Mouse (Mus musculus): ENCODE results near the gene Sncg. TPM values are rescaled to one million over a fixed set of nuclear protein-coding genes. Genes with fewer than 3 reads are reported as not detected.
"Not testable (repeated sequence)": the region's sequence is repeated elsewhere in the genome, so short reads cannot be mapped to it uniquely, and the experiment has no call there.

Sncg gene
- total and polyA plus RNA-seq, 3 experiments = 11.5 to 14.2 (median 12.9) TPM

DNA sequence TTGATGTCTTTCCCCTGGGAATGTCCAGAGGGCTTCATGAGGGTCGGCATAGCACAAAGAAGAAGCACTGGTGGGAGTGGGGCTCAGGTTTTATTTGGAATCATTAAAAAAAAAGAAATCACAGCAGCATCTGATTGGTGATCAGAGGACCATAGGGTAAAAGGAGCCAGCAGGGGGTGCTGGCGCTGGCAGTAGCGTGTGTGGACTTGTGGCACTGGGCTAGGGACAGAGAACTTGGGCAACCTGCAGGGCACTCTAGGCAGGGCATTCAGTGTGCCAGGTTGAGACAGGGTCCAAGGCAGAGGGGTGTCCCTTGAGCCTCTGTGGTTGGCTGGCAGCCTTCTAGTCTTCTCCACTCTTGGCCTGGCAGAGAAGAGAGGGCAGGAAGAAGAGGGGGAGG, 4.4 kb downstream of the Sncg start:
- no peak overlapping the region for H3K9ac ChIP-seq (ENCODE audit: low read depth, low read length)
- H3K4me1 ChIP-seq (ENCODE audit: control insufficient read depth, insufficient read depth, low read length) = peaks cover 1% of the 10 kb centered on the region; the same call in 1 of the 2 replicates
- H3K36me3 ChIP-seq (ENCODE audit: control insufficient read depth, insufficient read depth, low read length) = no peaks in the 10 kb centered on the region
- TF ChIP-seq CTCF (IDR thresholded peaks at IDR 0.05) (peak; percentile 47), EP300 (IDR thresholded peaks at IDR 0.05; ENCODE audit: insufficient read depth, low read depth, low read length) (no peak)
- H3K27ac ChIP-seq = no peak overlapping the region
- no peak overlapping the region for H3K4me3 ChIP-seq
- H3K79me2 ChIP-seq (replicated peaks; ENCODE audit: control insufficient read depth, insufficient read depth, low read length) = no peaks in the 10 kb centered on the region
- DNase-seq = no peak
- no peaks in the 10 kb centered on the region for H3K27me3 ChIP-seq (ENCODE audit: control insufficient read depth, insufficient read depth, low read length)
- 73% methylated on average over 3 of the region's 3 CpGs for WGBS
- intact Hi-C loops (cut with DNase I) = loop anchor here (5.0 kb wide), 1 partner anchor 197 kb away; no protein-coding TSS in a partner anchor

DNA sequence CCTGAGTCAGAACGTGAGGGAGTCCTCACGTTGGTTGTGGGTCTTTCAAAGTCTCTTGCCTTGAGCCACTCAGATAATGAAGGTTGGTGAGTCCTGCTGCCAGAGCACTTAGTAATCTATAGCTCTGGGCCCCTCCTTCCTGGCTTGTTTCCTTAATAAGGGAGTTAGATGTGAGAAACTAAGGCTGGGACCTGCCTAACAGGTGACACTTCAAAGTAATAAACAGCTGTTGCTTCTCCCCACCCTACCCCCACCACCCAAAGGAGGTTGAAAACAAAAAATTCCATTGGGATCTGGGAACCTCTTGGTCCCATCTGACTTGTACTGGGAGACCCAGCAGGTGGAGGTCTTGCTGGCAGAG, 9.5 kb downstream of the Sncg start:
- H3K4me1 ChIP-seq (ENCODE audit: control insufficient read depth, insufficient read depth, low read length) = peaks cover 5% of the 10 kb centered on the region
- no peak overlapping the region for H3K4me3 ChIP-seq
- intact Hi-C loops (cut with DNase I) = no loop called here
- H3K9ac ChIP-seq (ENCODE audit: low read depth, low read length) = no peak overlapping the region
- WGBS = 92% methylated on average over 2 of the region's 2 CpGs
- H3K27ac ChIP-seq = no peak overlapping the region
- H3K36me3 ChIP-seq (ENCODE audit: control insufficient read depth, insufficient read depth, low read length) = no peaks in the 10 kb centered on the region
- no peaks in the 10 kb centered on the region for H3K79me2 ChIP-seq (replicated peaks; ENCODE audit: control insufficient read depth, insufficient read depth, low read length)
- no peak for DNase-seq
- no peak for TF ChIP-seq POLR2A (IDR thresholded peaks at IDR 0.05; ENCODE audit: insufficient read depth, low read depth, low read length)
- no peak for TF ChIP-seq EP300 (IDR thresholded peaks at IDR 0.05; ENCODE audit: insufficient read depth, low read depth, low read length)
- no peak for TF ChIP-seq CTCF (IDR thresholded peaks at IDR 0.05)
- H3K27me3 ChIP-seq (ENCODE audit: control insufficient read depth, insufficient read depth, low read length) = no peaks in the 10 kb centered on the region

DNA sequence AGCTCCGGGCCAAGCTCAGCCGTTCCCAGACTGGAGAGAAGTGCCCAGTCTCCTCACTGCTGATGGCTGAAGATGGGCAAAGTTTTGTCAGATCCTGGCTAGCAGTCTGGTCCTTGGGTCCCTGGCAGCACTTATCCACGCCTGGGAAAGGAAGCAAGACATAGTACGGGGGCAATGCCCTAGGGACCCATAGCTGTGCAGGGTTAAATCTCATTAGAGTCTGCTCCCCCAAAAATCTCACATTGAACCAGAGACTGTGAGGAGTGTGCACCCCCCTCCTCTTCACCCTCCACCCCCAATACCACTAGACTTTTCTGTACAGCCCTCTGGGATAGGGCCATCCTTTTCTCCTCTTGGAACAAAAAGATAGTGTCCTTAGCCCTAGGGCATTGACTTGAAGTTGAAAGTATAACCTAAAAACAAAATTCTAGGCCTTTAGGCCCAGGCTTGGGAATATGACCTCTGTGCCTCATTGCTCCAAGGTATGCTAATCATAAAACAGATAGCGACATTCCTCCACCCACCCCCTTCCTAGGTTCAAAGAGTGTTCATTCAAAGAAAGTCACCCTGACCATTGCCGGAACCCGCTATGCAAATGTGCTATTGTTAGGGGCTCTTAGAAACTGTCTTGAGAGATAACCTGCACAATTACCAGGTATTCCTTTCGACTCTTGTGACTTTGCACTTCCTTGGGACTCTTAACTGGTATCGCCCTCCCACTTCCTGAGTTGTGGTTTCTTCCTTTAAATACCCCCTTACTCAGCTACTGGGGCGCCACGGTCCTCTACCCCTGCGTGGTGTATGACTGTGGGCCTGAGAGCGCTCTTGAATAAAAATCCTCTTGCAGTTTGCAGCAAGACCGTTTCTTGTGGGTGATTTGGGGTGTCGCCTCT, 10.1 kb downstream of the Sncg start:
- peak overlapping the region; percentile 62 for H3K4me3 ChIP-seq
- intact Hi-C loops (cut with DNase I) = not testable (repeated sequence)

DNA sequence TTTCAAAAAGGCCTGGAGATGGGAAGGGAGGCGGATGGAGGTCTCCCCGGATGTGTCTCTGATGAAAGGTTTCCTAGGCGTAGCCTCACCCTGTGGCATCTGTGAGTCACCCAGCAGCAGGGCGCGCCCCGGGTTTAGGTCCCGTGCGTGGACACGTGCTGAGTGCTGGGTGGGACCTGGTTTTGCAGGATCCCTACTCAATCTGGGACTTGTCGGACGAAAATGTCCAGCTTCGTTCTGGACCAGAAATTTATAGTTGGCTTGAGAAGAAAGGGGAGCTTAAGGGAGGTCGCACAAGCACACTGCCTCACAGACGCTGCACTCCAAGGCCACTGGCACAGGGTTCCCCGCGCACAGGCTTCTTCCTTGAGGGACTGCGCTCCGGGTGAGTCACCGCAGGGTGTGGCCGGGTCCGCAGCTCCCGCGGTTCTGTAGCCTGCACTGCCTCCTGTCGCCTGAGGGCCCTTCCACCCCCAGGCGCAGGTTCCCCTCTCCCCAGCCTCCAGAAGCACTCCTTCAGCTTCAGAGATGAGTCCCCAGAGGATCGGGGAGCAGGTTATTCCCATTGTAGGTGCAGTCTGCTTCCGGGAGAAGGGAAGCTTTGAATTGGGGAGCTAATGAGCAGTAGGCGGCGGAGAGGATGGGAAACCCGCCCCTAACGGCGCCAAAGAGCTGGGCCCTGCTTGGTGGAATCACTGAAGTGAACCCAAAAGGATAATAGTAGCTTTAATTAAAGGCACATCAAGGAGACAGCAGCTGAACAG, 10.9 kb downstream of the Sncg start:
- DNase-seq = peak; percentile 84 to 86
- 2% methylated on average over 32 of the region's 32 CpGs for WGBS
- Histone ChIP-seq H3K36me3 (ENCODE audit: control insufficient read depth, insufficient read depth, low read length) (no peaks in the 10 kb centered on the region), H3K27ac (peak overlapping the region; percentile 87), H3K4me1 (ENCODE audit: control insufficient read depth, insufficient read depth, low read length) (peaks cover 5% of the 10 kb centered on the region), H3K27me3 (ENCODE audit: control insufficient read depth, insufficient read depth, low read length) (no peaks in the 10 kb centered on the region), H3K79me2 (replicated peaks; ENCODE audit: control insufficient read depth, insufficient read depth, low read length) (no peaks in the 10 kb centered on the region), H3K9ac (ENCODE audit: low read depth, low read length) (peak overlapping the region; percentile 55), H3K4me3 (peak overlapping the region; percentile 62)
- TF ChIP-seq CTCF (IDR thresholded peaks at IDR 0.05) = peak; percentile 75
- peak; percentile 39; the same call in 1 of the 2 replicates for TF ChIP-seq EP300 (IDR thresholded peaks at IDR 0.05; ENCODE audit: insufficient read depth, low read depth, low read length)
- TF ChIP-seq POLR2A (IDR thresholded peaks at IDR 0.05; ENCODE audit: insufficient read depth, low read depth, low read length) = peak; percentile 72
- intact Hi-C loops (cut with DNase I) = loop anchor here (1.0 to 2.0 kb wide), 2 partner anchors 53 to 90 kb away; partner anchors contain the start of genes Glud1 and Shld2

More for the DNA sequence above, 10.1 kb downstream of the Sncg start:
- Histone ChIP-seq H3K9ac (ENCODE audit: low read depth, low read length) (peak overlapping the region; percentile 55), H3K27ac (peak overlapping the region; percentile 87)
- not testable (repeated sequence) for DNase-seq; H3K79me2 ChIP-seq (replicated peaks; ENCODE audit: control insufficient read depth, insufficient read depth, low read length); H3K36me3 ChIP-seq (ENCODE audit: control insufficient read depth, insufficient read depth, low read length); H3K4me1 ChIP-seq (ENCODE audit: control insufficient read depth, insufficient read depth, low read length); H3K27me3 ChIP-seq (ENCODE audit: control insufficient read depth, insufficient read depth, low read length)
- 83% methylated on average over 15 of the region's 15 CpGs for WGBS

DNA sequence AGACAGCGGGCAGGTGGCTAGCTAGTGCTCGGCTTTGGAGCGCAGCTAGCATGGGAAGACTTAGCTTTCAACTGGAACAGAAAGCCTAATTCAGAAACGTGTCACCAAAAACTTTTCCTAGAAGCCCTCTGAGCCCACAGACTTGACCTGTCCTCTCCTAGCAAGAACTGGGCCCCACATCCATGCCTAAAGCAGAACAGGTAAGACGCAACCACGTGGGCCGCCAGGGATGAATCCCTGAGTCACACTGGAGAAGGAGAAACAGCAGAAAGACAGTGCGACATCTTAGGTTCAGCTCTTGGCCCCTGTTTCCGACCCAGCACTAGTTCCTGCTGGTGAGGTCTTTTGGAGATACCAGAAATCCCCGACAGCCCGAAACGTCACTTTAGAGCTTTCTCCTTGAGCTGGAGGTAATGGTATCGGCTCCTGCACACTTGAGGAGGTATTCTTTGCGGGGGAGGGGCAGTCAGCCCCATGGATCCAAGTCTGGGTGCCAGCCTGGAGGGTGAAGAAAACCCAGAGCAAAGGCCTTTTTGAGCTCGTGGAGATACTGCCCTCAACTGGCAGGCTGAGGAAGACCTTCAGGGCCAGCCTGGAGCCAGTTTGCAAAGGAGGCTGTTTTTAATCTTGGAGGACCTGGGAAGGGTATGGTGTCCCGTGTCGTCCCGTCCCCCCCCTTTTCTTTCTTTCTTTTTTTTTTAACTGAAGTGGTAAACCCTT, 11.7 kb downstream of the Sncg start:
- WGBS = 42% methylated on average over 18 of the region's 18 CpGs
- H3K4me1 ChIP-seq (ENCODE audit: control insufficient read depth, insufficient read depth, low read length) = peaks cover 7% of the 10 kb centered on the region

More for the DNA sequence above, 11.7 kb downstream of the Sncg start:
- peak; percentile 75 to 76 for DNase-seq
- intact Hi-C loops (cut with DNase I) = loop anchor here (1.0 to 2.0 kb wide), 2 partner anchors 52 to 90 kb away; partner anchors contain the start of genes Glud1 and Shld2
- Histone ChIP-seq H3K79me2 (replicated peaks; ENCODE audit: control insufficient read depth, insufficient read depth, low read length) (no peaks in the 10 kb centered on the region), H3K9ac (ENCODE audit: low read depth, low read length) (peak overlapping the region; percentile 29; the same call in 1 of the 2 replicates), H3K27me3 (ENCODE audit: control insufficient read depth, insufficient read depth, low read length) (no peaks in the 10 kb centered on the region), H3K36me3 (ENCODE audit: control insufficient read depth, insufficient read depth, low read length) (no peaks in the 10 kb centered on the region), H3K4me3 (peak overlapping the region; percentile 62), H3K27ac (peak overlapping the region; percentile 87)
- TF ChIP-seq POLR2A (IDR thresholded peaks at IDR 0.05; ENCODE audit: insufficient read depth, low read depth, low read length) (no peak), EP300 (IDR thresholded peaks at IDR 0.05; ENCODE audit: insufficient read depth, low read depth, low read length) (peak; percentile 50; the same call in 1 of the 2 replicates), CTCF (IDR thresholded peaks at IDR 0.05) (peak; percentile 82)
